Mouse (Mus musculus): ENCODE results near the gene Frat2. TPM values are rescaled to one million over a fixed set of nuclear protein-coding genes. Genes with fewer than 3 reads are reported as not detected.

Gene Frat2
- polyA plus RNA-seq, 1 experiment from 2014 or later = 2.8 TPM

- H3K4me1 ChIP-seq = peaks cover 3% of the 10 kb centered on the region
- H3K4me3 ChIP-seq = no peak overlapping the region
- no peak overlapping the region for H3K4me2 ChIP-seq (replicated peaks)
- peaks cover 44% of the 10 kb centered on the region for H3K27me3 ChIP-seq
- 75% methylated on average over 7 of the region's 7 CpGs for WGBS
- H3K9ac ChIP-seq = no peak overlapping the region
- no peaks in the 10 kb centered on the region for H3K36me3 ChIP-seq
- ATAC-seq (ENCODE audit: low FRiP score, low read depth) = no peak
- H3K27ac ChIP-seq = no peak overlapping the region
- no peaks in the 10 kb centered on the region for H3K9me3 ChIP-seq
Observed at GRCm38 (mm10) chr19:41841105-41841750, 6.7 kb downstream of the Frat2 start.

DNA sequence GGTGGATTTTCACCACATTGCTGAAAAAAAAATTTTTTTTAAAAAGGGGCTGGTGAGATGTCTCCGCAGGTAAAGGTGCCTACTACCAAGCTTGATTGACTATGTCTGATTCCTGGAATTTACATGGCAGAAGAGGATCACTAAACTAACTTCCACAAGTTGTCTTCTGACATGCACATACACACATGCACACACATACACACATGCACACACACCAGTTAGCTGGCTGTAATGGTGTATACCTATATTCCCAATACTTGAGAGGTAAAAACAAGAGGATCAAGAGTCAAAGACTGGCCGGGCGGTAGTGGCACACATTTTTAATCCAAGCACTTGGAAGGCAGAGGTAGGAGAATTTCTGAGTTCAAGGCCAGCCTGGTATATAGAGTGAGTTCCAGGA, 8.2 kb downstream of the Frat2 start:
- no peaks in the 10 kb centered on the region for H3K36me3 ChIP-seq
- 91% methylated on average over 3 of the region's 3 CpGs for WGBS
- ATAC-seq (ENCODE audit: low FRiP score, low read depth) = no peak
- 0 out of 2 replicates have a peak, but pooled peaks cover 6% of the 10 kb centered on the region for H3K4me1 ChIP-seq
- H3K9me3 ChIP-seq = no peaks in the 10 kb centered on the region
- H3K9ac ChIP-seq = no peak overlapping the region
- H3K27me3 ChIP-seq = peaks cover 39% of the 10 kb centered on the region
- no peak overlapping the region for H3K27ac ChIP-seq
- no peak overlapping the region for H3K4me3 ChIP-seq
- no peak overlapping the region for H3K4me2 ChIP-seq (replicated peaks)

- no peak for ATAC-seq (ENCODE audit: low FRiP score, low read depth)
- 34% methylated on average over 6 of the region's 6 CpGs for WGBS
- no peak overlapping the region for H3K27ac ChIP-seq
Observed at GRCm38 (mm10) chr19:41838808-41839207, 9.1 kb downstream of the Frat2 start.

GRCm38 (mm10) chr19:41837917-41838261, 10.0 kb downstream of the Frat2 start:
- Histone ChIP-seq H3K4me1 (0 out of 2 replicates have a peak, but pooled peaks cover 6% of the 10 kb centered on the region), H3K36me3 (no peaks in the 10 kb centered on the region), H3K27me3 (peaks cover 48% of the 10 kb centered on the region), H3K27ac (no peak overlapping the region), H3K9me3 (no peaks in the 10 kb centered on the region), H3K4me2 (replicated peaks) (no peak overlapping the region), H3K4me3 (no peak overlapping the region), H3K9ac (no peak overlapping the region)
- no peak for ATAC-seq (ENCODE audit: low FRiP score, low read depth)
- WGBS = 54% methylated on average over 4 of the region's 4 CpGs

More at GRCm38 (mm10) chr19:41838808-41839207, 9.1 kb downstream of the Frat2 start:
- no peak overlapping the region for H3K9ac ChIP-seq
- H3K36me3 ChIP-seq = no peaks in the 10 kb centered on the region
- H3K4me2 ChIP-seq (replicated peaks) = no peak overlapping the region
- no peak overlapping the region for H3K4me3 ChIP-seq
- H3K4me1 ChIP-seq = 0 out of 2 replicates have a peak, but pooled peaks cover 6% of the 10 kb centered on the region
- no peaks in the 10 kb centered on the region for H3K9me3 ChIP-seq
- peaks cover 39% of the 10 kb centered on the region for H3K27me3 ChIP-seq

DNA sequence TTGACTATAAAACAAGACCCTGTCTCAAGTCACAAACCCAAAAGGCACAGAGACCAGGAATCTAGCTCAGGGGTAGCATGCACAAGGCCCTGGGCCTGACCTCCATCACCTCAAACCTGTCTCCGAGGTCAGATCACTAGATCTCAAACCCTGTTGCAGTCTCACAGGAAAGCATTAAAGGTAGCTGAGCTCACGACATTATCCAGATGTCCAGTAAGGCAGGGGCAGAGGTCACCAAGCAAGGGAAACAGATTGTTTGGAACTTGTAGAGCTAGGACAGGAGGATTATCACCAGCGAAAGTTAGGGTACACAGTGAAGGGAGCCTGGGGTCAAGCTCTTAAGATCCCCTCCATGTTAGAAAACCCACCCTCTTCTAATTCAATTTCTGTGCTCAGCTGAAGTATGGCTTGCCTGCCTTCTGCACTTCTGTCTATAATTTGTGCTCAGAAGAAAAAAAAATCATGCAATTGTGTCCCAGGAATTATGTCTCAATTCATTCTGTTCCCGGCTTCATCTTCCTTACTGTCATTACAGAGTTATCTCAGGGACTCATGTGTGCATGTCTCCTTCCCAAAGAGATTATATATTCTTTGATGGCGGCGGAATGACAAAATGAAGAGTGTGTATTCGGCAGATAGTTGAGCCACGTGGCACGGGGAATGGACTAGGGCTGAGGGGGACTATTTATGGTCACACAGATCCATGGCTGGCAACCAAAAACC, 10.6 kb downstream of the Frat2 start:
- H3K9ac ChIP-seq = no peak overlapping the region
- H3K36me3 ChIP-seq = no peaks in the 10 kb centered on the region
- H3K27me3 ChIP-seq = peaks cover 54% of the 10 kb centered on the region
- no peak overlapping the region for H3K4me2 ChIP-seq (replicated peaks)
- no peak overlapping the region for H3K27ac ChIP-seq
- H3K4me1 ChIP-seq = 0 out of 2 replicates have a peak, but pooled peaks cover 11% of the 10 kb centered on the region
- 53% methylated on average over 9 of the region's 9 CpGs for WGBS
- H3K9me3 ChIP-seq = no peaks in the 10 kb centered on the region
- no peak overlapping the region for H3K4me3 ChIP-seq
- no peak for ATAC-seq (ENCODE audit: low FRiP score, low read depth)

DNA sequence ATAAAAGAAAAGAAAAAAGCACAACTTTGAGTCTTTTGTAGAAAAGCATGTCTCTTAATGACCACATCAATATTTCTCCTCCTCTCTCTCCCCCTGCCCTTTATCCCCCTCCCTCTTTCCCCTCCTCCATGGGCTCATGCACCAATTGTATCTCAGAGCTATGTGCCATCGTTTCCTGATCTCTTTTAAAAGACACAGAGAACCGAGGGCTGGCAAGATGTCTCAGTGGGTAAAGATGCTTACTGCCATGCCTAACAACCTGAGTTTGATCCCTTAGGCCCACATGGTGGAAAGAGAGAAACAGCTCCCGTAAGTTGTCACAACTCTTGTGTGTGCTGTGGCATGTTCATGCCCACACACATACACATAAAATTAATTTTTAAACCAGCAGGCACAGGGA, 11.2 kb downstream of the Frat2 start:
- ATAC-seq (ENCODE audit: low FRiP score, low read depth) = no peak
- WGBS = 42% methylated on average over 3 of the region's 3 CpGs
- Histone ChIP-seq H3K4me2 (replicated peaks) (no peak overlapping the region), H3K9ac (no peak overlapping the region), H3K4me3 (no peak overlapping the region), H3K27me3 (peaks cover 60% of the 10 kb centered on the region), H3K36me3 (no peaks in the 10 kb centered on the region), H3K9me3 (no peaks in the 10 kb centered on the region), H3K4me1 (peaks cover 15% of the 10 kb centered on the region), H3K27ac (no peak overlapping the region)

DNA sequence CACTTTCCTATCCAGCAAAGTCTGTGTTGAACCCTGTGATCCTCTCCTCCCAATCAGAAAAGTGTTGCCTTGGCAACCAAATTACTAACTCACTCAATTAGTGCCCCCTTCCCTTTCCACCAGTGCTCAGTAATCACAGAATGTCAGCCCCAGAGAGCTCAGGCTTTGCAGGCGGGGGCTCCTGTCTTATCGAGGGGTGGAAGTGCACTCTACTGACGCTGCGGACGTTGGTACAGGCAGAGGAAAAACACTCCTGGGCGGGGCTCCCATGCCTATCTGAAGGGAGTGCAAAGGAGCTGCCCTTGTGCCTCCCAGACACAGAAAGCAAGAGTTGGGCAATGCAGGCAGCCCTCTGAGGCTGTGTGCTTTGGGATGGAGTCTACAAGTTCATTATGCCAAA, 12.1 kb downstream of the Frat2 start:
- Histone ChIP-seq H3K4me3 (no peak overlapping the region), H3K9ac (peak overlapping the region; percentile 45; the same call in 1 of the 2 replicates), H3K27me3 (peaks cover 69% of the 10 kb centered on the region), H3K4me2 (replicated peaks) (0 out of 2 replicates have a peak overlapping the region, but pooled peaks have one; percentile 23), H3K4me1 (peaks cover 24% of the 10 kb centered on the region), H3K9me3 (no peaks in the 10 kb centered on the region), H3K36me3 (no peaks in the 10 kb centered on the region), H3K27ac (no peak overlapping the region)
- ATAC-seq (ENCODE audit: low FRiP score, low read depth) = no peak
- WGBS = 2% methylated on average over 6 of the region's 6 CpGs

DNA sequence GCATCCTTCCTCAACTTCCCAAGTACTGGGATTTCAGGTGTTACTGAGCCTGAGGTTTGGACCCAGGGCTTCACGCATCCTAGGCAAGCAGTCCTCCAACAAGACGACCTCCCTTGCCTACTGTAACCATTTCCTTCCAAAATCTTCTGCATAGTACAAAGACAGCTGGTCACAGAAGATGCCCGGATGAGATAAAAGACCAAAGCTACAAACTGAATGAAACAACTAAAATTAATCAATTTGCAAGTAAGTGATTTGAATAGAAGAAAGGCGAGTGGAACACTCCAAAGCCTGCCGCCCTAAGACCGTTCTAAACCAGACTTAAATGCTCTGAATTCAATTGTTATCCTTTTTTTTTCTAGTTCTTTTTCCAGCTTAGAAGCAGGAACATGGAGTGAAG, 12.5 kb downstream of the Frat2 start:
- H3K4me2 ChIP-seq (replicated peaks) = no peak overlapping the region
- H3K9me3 ChIP-seq = no peaks in the 10 kb centered on the region
- peaks cover 26% of the 10 kb centered on the region for H3K4me1 ChIP-seq
- 57% methylated on average over 6 of the region's 6 CpGs for WGBS
- no peak overlapping the region for H3K9ac ChIP-seq
- no peak overlapping the region for H3K27ac ChIP-seq
- no peaks in the 10 kb centered on the region for H3K36me3 ChIP-seq
- ATAC-seq (ENCODE audit: low FRiP score, low read depth) = no peak
- peaks cover 73% of the 10 kb centered on the region for H3K27me3 ChIP-seq
- no peak overlapping the region for H3K4me3 ChIP-seq

DNA sequence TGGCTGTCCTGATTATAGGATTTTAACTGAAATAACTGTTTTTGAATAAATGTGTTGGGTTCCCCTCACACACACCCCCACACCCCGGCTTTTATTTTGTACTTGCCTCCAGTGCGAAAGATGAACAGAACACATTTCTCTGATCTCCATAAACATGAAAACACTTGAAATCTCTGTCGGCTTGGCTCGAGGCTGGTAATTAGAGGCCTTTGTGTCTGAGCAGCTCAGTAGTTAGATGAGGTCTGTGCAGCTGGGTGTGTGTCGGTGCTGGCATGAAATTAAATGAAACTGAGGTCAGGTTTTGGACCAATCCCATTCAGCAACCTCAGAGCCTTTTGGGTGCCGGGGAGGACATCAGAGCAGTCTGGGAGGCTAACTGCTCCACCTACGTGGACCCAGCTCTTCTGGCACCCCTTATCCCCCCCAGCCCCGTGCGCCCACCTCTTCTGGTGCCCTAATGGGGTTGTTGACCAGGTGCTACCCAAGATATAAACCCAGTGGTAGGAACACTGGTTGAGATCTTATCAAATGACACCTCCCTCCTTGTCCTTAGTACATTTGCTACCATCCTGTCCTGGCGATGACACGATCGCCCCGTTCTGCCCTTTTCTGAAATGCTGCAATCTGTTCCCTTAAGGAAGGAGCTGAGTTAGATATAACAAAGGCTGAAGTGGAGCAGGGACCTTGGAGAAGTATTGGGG, 15.3 kb downstream of the Frat2 start:
- ATAC-seq (ENCODE audit: low FRiP score, low read depth) = no peak
- Histone ChIP-seq H3K9ac (no peak overlapping the region), H3K9me3 (no peaks in the 10 kb centered on the region), H3K4me1 (peaks cover 26% of the 10 kb centered on the region), H3K27ac (no peak overlapping the region), H3K4me3 (no peak overlapping the region), H3K36me3 (no peaks in the 10 kb centered on the region), H3K4me2 (replicated peaks) (no peak overlapping the region), H3K27me3 (peaks cover 57% of the 10 kb centered on the region)
- 68% methylated on average over 13 of the region's 13 CpGs for WGBS

- Histone ChIP-seq H3K4me1 (peaks cover 26% of the 10 kb centered on the region), H3K27me3 (peaks cover 51% of the 10 kb centered on the region), H3K27ac (no peak overlapping the region), H3K9ac (0 out of 2 replicates have a peak overlapping the region, but pooled peaks have one; percentile 13), H3K36me3 (no peaks in the 10 kb centered on the region), H3K4me3 (peak overlapping the region; percentile 73), H3K4me2 (replicated peaks) (peak overlapping the region; percentile 98), H3K9me3 (no peaks in the 10 kb centered on the region)
- ATAC-seq (ENCODE audit: low FRiP score, low read depth) = no peak
- 4% methylated on average over 14 of the region's 14 CpGs for WGBS
Observed at GRCm38 (mm10) chr19:41831718-41832391, 16.1 kb downstream of the Frat2 start.

GRCm38 (mm10) chr19:41831101-41831570, 16.8 kb downstream of the Frat2 start:
- H3K4me2 ChIP-seq (replicated peaks) = peak overlapping the region; percentile 98
- H3K4me1 ChIP-seq = peaks cover 26% of the 10 kb centered on the region
- peak overlapping the region; percentile 73 for H3K4me3 ChIP-seq
- 1% methylated on average over 19 of the region's 19 CpGs for WGBS
- no peaks in the 10 kb centered on the region for H3K36me3 ChIP-seq
- H3K27ac ChIP-seq = no peak overlapping the region
- H3K27me3 ChIP-seq = peaks cover 45% of the 10 kb centered on the region
- no peak for ATAC-seq (ENCODE audit: low FRiP score, low read depth)
- H3K9me3 ChIP-seq = no peaks in the 10 kb centered on the region
- peak overlapping the region; percentile 77 for H3K9ac ChIP-seq

Data from limb, embryonic 13.5 days (tissue).